Mouse (Mus musculus): ENCODE results near the gene Ctsk. TPM values are rescaled to one million over a fixed set of nuclear protein-coding genes. Genes with fewer than 3 reads are reported as not detected.
"Not testable (repeated sequence)": the region's sequence is repeated elsewhere in the genome, so short reads cannot be mapped to it uniquely, and the experiment has no call there.

Ctsk gene
- total and polyA plus RNA-seq, 2 experiments: 0.60 to 1.3 TPM

DNA sequence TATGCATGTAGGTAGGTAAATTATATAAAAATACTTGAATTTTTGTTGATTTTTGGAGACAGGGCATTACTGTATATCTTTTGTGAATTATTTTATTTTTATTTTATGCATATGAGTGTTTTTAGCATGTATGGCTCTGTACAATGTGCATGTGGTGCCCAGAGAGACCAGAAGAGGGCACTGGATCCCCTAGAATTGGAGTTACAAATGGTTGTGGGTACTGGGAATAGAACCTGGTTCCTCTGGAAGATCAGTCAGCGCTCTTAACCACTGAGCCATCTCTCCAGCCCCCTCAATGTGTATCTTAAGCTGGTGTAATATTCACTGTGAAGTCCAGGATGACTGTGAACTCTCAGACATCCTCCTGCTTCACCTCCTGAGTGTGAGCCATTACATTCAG, 35.9 kb downstream of the Ctsk start:
- H3K4me1 ChIP-seq (ENCODE audit: control insufficient read depth, insufficient read depth, low read length): no peaks in the 10 kb centered on the region
- 90% methylated on average over 1 of the region's 1 CpGs for WGBS
- H3K27ac ChIP-seq (replicated peaks; ENCODE audit: insufficient read depth, low read depth, low read length): no peak overlapping the region
- H3K27me3 ChIP-seq (ENCODE audit: control insufficient read depth, insufficient read depth, low read length): no peaks in the 10 kb centered on the region
- H3K4me3 ChIP-seq (ENCODE audit: insufficient read depth, low read depth, low read length): no peak overlapping the region
- H3K9ac ChIP-seq (ENCODE audit: low read depth, low read length): no peak overlapping the region
- no peak for DNase-seq (ENCODE audit: extremely low read depth, low read depth, low spot score)
- TF ChIP-seq POLR2A (IDR thresholded peaks at IDR 0.05; ENCODE audit: extremely low read depth, insufficient read depth, low read length) (no peak), CTCF (IDR thresholded peaks at IDR 0.05; ENCODE audit: low read depth, low read length) (no peak)
- H3K36me3 ChIP-seq (ENCODE audit: control insufficient read depth, insufficient read depth, low read length): no peaks in the 10 kb centered on the region
- H3K79me2 ChIP-seq (ENCODE audit: control insufficient read depth, insufficient read depth, low read length): no peaks in the 10 kb centered on the region

DNA sequence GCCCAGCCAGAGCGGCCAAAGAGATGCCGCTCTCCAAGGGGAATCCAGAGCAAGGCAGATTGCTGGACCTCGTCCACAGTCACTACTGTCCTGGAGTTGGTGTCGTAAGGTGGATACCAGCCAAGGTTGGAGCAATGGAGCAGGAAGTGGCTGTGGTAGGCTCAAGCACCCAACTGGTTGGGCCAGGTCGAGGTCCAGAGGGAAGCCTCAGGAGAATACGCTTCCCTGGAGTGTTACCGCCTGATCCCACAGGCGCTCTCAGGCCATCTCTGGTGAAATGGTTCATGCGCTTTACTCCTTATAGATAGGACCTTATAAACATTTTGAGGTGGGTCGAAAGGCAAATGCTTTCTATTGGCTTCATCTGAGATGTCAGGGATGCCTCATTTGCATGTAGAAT, 39.9 kb downstream of the Ctsk start:
- H3K4me3 ChIP-seq (ENCODE audit: insufficient read depth, low read depth, low read length): no peak overlapping the region
- no peak overlapping the region for H3K27ac ChIP-seq (replicated peaks; ENCODE audit: insufficient read depth, low read depth, low read length)
- H3K27me3 ChIP-seq (ENCODE audit: control insufficient read depth, insufficient read depth, low read length): no peaks in the 10 kb centered on the region
- DNase-seq (ENCODE audit: extremely low read depth, low read depth, low spot score): peak; percentile 11
- H3K79me2 ChIP-seq (ENCODE audit: control insufficient read depth, insufficient read depth, low read length): no peaks in the 10 kb centered on the region
- H3K36me3 ChIP-seq (ENCODE audit: control insufficient read depth, insufficient read depth, low read length): no peaks in the 10 kb centered on the region
- no peak overlapping the region for H3K9ac ChIP-seq (ENCODE audit: low read depth, low read length)
- TF ChIP-seq POLR2A (IDR thresholded peaks at IDR 0.05; ENCODE audit: extremely low read depth, insufficient read depth, low read length) (no peak), CTCF (IDR thresholded peaks at IDR 0.05; ENCODE audit: low read depth, low read length) (no peak)
- WGBS: 84% methylated on average over 10 of the region's 10 CpGs
- no peaks in the 10 kb centered on the region for H3K4me1 ChIP-seq (ENCODE audit: control insufficient read depth, insufficient read depth, low read length)

DNA sequence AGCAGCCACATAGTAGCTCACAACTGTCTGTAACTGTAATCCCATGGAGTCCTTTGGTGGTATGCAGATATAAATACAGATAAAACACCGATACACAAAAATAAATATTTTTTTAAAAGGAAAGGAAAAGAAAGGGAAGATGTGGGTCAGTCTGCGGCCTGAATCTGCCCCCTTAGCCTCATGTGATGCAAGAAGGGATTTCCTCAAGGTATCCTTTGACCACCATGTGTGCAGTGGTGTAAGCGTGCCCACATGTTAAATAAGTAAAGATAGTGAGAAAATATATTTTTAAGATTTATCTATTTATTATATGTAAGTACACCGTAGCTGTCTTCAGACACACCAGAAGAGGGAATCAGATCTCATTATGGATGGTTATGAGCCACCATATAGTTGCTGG, 40.8 kb downstream of the Ctsk start:
- H3K79me2 ChIP-seq (ENCODE audit: control insufficient read depth, insufficient read depth, low read length): no peaks in the 10 kb centered on the region
- H3K36me3 ChIP-seq (ENCODE audit: control insufficient read depth, insufficient read depth, low read length): no peaks in the 10 kb centered on the region
- no peak for DNase-seq (ENCODE audit: extremely low read depth, low read depth, low spot score)
- no peaks in the 10 kb centered on the region for H3K4me1 ChIP-seq (ENCODE audit: control insufficient read depth, insufficient read depth, low read length)
- no peak overlapping the region for H3K9ac ChIP-seq (ENCODE audit: low read depth, low read length)
- H3K27me3 ChIP-seq (ENCODE audit: control insufficient read depth, insufficient read depth, low read length): no peaks in the 10 kb centered on the region
- no peak overlapping the region for H3K27ac ChIP-seq (replicated peaks; ENCODE audit: insufficient read depth, low read depth, low read length)
- no peak overlapping the region for H3K4me3 ChIP-seq (ENCODE audit: insufficient read depth, low read depth, low read length)
- TF ChIP-seq POLR2A (IDR thresholded peaks at IDR 0.05; ENCODE audit: extremely low read depth, insufficient read depth, low read length): no peak
- TF ChIP-seq CTCF (IDR thresholded peaks at IDR 0.05; ENCODE audit: low read depth, low read length): no peak
- 95% methylated on average over 4 of the region's 4 CpGs for WGBS

DNA sequence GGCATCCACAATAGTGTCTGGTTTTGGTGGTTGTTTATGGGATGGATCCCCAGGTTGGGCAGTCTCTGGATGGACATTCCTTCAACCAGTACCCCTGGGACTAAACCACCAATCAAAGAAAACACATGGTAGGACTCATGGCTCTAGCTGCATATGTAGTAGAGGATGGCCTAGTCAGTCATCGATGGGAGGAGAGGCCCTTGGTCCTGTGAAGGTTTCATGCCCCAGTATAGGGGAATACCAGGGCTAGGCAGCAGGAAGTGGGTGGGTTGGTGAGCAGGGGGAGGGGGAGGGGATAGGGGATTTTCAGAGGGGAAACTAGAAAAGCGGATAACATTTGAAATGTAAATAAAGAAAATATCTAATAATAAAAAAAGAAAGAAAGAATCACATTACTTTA, 42.1 kb downstream of the Ctsk start:
- not testable (repeated sequence) for H3K4me3 ChIP-seq (ENCODE audit: insufficient read depth, low read depth, low read length); H3K36me3 ChIP-seq (ENCODE audit: control insufficient read depth, insufficient read depth, low read length); H3K9ac ChIP-seq (ENCODE audit: low read depth, low read length); H3K79me2 ChIP-seq (ENCODE audit: control insufficient read depth, insufficient read depth, low read length); H3K27ac ChIP-seq (replicated peaks; ENCODE audit: insufficient read depth, low read depth, low read length); H3K27me3 ChIP-seq (ENCODE audit: control insufficient read depth, insufficient read depth, low read length); DNase-seq (ENCODE audit: extremely low read depth, low read depth, low spot score); H3K4me1 ChIP-seq (ENCODE audit: control insufficient read depth, insufficient read depth, low read length)
- WGBS: 74% methylated on average over 2 of the region's 2 CpGs

DNA sequence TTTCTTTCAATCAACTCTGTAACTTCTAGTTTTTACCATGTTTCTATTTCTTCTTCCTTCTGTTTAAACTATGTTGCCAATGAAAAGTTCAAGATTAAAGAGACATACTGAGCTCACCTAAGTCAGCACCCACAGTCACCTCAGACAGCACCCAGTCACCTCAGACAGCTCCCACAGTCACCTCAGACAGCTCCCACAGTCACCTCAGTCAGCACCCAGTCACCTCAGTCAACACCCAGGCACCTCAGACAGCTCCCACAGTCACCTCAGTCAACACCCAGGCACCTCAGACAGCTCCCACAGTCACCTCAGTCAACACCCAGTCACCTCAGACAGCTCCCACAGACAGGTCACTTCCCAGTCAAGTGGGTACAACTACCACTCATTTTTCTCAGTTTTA, 43.1 kb downstream of the Ctsk start:
- H3K4me3 ChIP-seq (ENCODE audit: insufficient read depth, low read depth, low read length): no peak overlapping the region
- H3K4me1 ChIP-seq (ENCODE audit: control insufficient read depth, insufficient read depth, low read length): no peaks in the 10 kb centered on the region
- H3K79me2 ChIP-seq (ENCODE audit: control insufficient read depth, insufficient read depth, low read length): no peaks in the 10 kb centered on the region
- H3K27me3 ChIP-seq (ENCODE audit: control insufficient read depth, insufficient read depth, low read length): no peaks in the 10 kb centered on the region
- H3K27ac ChIP-seq (replicated peaks; ENCODE audit: insufficient read depth, low read depth, low read length): no peak overlapping the region
- no peak for DNase-seq (ENCODE audit: extremely low read depth, low read depth, low spot score)
- no peak overlapping the region for H3K9ac ChIP-seq (ENCODE audit: low read depth, low read length)
- H3K36me3 ChIP-seq (ENCODE audit: control insufficient read depth, insufficient read depth, low read length): no peaks in the 10 kb centered on the region
- TF ChIP-seq CTCF (IDR thresholded peaks at IDR 0.05; ENCODE audit: low read depth, low read length): no peak
- TF ChIP-seq POLR2A (IDR thresholded peaks at IDR 0.05; ENCODE audit: extremely low read depth, insufficient read depth, low read length): no peak

DNA sequence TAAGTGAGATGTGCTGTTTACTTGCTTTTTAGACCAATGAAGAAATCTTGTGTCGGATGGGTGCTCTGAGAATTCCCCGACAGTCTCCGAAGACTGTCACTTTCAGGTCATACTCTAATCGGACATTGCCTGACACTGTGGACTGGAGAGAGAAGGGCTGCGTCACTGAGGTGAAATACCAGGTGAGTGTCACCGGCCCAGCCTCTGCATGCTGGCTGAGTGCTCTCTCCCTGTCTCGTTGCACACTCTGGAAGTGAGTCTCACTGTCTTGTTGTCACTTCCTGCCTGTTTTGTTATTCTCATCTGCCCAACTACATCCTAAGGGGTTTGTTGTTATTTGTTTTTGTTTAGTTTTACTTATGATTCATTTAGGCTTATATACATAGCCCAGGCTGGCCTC, 43.9 kb downstream of the Ctsk start:
- 68% methylated on average over 7 of the region's 7 CpGs for WGBS
- H3K4me3 ChIP-seq (ENCODE audit: insufficient read depth, low read depth, low read length): no peak overlapping the region
- TF ChIP-seq CTCF (IDR thresholded peaks at IDR 0.05; ENCODE audit: low read depth, low read length): no peak
- TF ChIP-seq POLR2A (IDR thresholded peaks at IDR 0.05; ENCODE audit: extremely low read depth, insufficient read depth, low read length): no peak
- H3K27ac ChIP-seq (replicated peaks; ENCODE audit: insufficient read depth, low read depth, low read length): no peak overlapping the region
- H3K36me3 ChIP-seq (ENCODE audit: control insufficient read depth, insufficient read depth, low read length): no peaks in the 10 kb centered on the region
- no peaks in the 10 kb centered on the region for H3K27me3 ChIP-seq (ENCODE audit: control insufficient read depth, insufficient read depth, low read length)
- H3K4me1 ChIP-seq (ENCODE audit: control insufficient read depth, insufficient read depth, low read length): no peaks in the 10 kb centered on the region
- H3K9ac ChIP-seq (ENCODE audit: low read depth, low read length): no peak overlapping the region
- no peaks in the 10 kb centered on the region for H3K79me2 ChIP-seq (ENCODE audit: control insufficient read depth, insufficient read depth, low read length)
- no peak for DNase-seq (ENCODE audit: extremely low read depth, low read depth, low spot score)

All from liver, adult 2 months (tissue).